Mouse (Mus musculus) gastrocnemius, postnatal 4 days (tissue): ENCODE measurements around the gene Pigh. TPM values are rescaled to one million over a fixed set of nuclear protein-coding genes. Genes with fewer than 3 reads are reported as not detected.

Experiments used
- DNase-seq, 2 experiments: peaks; one replicate each; pipeline ENCODE4 v3.0.0; 2021 to 2022; ENCODE audit warnings: low spot score in 2 of 2, mixed read lengths in 2 of 2
- long read RNA-seq, 2 experiments: library from polyadenylated mRNA; stranded (forward); transcript quantifications; one replicate each; pipeline ENCODE4 v2.0.0; 2021
- total RNA-seq, 2 experiments: library from RNA; stranded (reverse); gene quantifications; 2 replicates each; pipeline ENCODE4 v1.2.3; 2021

Gene Pigh
- 1 to 10 TPM; 4.6 to 5.0 TPM for total RNA-seq
- long read RNA-seq, experiment 1, transcript Pigh-201 (4 exons, 2,339 nt): major isoform, 8 of 9 reads
- long read RNA-seq, experiment 1, partial matches to known transcripts: 1 of 9 reads
- long read RNA-seq, experiment 1, other reads (novel, unspliced or antisense): 0 of 9 reads
- long read RNA-seq, experiment 2, partial matches to known transcripts: 0 of 4 reads
- long read RNA-seq, experiment 2, other reads (novel, unspliced or antisense): 0 of 4 reads

DNA sequence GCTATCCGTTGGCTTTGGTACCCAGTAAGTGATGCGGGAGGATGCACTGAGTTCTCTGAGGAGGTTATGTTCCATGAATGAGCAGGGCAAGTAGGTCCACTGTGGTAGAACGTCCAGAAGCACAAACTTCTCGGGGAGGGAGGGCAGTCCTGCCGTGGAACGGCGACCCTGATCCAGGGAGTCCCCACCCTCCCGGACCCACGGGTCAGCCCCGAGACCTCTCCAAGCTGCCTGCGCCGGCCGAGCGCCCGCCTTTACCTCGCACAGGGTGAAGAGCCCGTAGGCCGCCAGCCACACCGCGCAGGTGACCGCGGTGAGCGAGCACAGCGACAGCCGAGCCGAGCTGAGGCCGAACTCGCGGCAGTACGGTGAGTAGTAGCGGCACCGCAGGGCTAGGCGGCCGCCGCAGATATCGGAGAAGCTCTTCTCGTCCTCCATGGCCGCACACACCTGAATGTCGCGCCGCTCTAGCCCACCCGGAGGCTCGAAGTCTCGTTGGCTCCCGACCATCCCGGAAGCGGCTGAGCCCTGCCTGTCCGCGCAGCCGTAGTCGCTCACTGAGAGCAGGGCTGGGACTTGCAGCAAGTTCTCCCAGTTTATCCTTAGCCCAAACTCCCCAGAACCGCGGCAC is at the start of gene Pigh:
Pigh (minus strand) TSS at position 470 of the 631 bp plus-strand sequence.
- DNase-seq: peak; percentile 75 to 85

DNA sequence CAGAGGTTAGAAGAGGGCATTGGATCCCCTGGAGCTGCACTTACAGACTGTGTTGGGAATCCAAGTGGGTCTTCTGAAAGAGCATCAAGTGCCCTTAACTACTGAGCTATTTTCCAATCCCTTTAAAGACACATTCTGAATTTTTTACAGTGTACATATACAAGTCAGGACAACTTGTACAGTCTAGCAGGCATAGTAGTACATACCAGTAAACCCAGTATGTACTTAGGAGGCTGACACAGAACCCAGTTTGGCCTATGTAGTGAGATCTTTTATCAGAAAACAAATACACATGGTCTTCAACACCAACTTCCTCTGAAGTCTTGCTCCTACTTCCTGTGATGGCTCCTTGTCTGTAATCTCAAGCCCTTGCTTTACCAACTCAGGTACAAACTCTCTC is 49.5 kb upstream of the Pigh start:
- no peak for DNase-seq

DNA sequence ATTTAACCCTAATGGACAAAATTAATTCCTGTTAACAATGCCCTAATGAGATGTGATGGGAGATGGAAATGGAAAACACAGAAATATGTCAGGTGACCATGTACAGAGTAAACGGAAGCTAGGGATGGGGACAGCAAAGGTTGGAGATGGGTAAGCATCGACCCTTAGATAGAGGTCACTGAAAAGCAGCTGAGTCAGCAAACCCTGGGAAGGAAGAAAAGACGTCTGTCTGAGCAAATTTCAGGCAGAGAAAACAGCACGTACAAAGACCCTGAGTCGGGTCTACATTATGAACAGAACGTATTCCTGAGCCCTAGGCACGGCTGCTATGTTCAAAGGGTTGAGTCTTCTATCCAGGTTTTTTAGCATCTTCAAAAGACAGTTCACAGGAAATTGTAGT is 47.5 kb upstream of the Pigh start:
- no peak for DNase-seq

DNA sequence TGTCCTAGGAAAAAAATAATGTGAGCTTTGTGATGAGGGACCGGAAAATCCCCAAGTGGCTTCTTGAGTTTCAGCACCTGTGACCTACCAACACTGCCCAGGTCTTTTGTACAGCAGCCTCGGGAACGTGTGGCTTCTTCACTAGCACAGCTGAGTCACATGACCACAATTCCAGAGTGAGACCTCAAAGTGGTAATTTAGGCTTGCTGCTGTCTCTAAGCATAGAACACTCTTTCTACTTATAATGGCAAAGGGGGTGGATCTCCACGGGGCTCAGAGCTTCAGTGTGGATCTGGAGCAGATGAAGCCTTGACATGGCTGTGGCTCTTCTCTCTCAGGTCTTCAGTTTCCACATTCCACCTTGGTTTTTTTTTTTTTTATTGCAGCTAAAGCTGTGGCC is 45.7 kb upstream of the Pigh start:
- no peak for DNase-seq

DNA sequence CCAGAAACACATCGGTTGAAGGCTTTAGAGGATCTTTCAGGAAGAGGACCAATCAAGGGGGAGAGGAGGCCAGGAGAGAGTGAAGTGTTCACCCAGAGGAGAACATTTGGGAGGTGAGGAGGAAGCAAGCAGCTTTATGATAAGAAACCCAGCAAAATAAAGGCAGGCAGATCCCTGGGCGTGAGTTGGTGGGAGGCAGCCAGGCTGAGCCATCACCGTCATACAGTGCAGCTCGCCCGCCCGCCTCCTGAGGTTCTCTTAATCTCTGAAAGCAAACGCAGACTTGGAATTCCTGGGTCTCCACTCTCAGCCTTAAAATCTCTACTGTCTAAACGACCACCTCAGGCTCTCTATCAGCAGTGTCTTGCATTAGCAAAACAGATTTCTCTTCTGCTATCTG is 45.2 kb upstream of the Pigh start:
- no peak for DNase-seq

DNA sequence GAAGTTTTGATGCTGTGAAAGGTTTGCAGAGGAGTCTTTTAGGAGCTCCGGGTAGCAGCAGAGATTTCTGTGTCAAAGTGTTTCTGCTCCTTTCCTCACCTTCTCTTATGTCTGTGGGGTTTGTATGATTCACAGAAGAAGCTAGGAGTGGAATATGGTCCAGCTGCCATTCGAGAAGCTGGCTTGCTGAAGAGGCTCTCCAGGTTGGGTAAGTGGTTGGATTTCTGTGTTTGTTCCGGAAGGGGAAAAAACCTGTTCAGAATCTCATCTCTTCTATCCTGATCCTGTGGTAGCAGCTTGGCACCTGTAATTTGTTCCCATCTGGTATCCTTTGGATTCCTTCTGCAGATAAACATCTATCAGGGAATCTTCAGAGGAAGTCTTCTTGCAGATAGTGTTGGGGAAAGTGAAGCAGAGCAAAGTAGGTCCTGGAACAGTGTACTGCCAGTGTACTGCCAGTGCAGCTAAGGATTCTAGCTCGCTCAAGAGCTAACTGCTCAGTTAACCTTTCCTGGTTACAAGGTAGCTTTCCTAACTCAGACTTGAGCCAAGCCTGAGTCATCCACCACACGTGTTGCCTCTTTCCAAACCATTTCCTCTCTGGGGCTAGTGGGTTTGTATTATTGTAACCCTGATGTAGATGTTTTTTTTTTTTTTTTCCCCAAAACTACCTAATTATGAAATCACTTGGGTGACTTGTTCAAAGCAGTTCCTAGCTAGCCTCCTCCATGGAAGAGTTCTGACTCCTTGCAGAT is 42.4 kb upstream of the Pigh start:
- no peak for DNase-seq

DNA sequence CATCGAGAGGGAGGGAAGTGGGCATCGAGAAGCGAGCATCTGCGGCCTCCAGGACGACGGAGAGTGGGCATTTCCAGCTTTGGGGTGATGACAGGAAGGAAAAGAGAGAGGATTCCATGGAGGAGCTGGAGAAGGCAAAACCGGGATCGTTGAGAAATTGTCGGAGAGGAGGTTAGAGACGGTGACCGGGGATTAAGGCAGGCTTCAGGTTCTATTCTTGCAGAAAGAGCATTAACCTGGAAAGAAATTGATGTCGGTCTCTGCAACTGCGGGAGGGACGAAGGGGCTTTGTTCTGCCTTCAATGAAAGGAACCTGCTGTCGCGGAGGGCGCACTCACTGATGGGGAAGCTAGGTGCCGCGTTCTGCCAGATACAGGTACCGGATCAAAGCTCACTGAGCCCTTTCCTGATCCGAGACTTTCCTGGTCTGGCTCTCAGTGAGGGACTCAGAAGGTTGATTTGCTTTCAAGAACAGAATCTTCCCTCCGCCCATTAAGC is 41.8 kb upstream of the Pigh start:
- DNase-seq: no peak

DNA sequence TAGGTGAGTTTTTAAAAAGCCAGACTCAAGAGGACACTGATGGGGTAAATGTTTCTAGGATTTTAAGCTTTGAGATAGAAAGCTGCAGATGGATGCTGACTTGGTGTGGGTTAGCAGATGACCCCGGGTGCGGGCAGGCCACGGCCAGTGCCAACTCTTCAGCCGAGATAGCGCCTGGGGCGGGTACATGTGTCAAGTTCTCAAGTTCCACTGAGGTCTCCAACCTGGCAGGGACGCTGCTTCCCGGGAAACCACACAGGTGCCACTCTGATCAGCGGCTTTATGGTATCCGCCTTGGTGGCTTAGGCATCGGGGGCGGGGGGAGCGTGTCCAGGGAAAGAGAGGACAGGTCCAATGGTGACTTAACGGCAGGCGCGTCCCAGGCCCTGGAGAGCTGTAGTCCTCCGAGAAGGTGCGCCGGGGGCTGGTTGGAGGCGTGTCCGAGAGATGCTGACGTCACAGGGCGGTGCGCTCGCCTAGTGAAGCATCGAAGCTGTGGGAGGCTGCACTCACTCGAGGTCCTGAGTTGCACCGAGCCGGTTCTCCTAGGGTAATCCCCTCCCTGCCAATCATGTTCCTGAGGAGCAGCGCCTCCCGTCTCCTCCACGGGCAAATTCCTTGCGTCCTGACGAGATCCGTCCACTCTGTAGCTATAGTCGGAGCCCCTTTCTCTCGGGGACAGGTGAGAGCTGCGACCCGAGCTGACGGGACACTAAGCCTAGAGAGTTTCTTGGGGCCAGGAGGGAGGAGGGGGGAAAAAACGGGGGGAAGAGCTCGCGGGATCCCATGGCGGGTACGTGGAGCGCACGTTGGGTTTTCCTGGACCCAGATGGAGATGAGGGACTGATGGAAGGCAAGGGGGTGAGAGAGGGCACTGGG is 41.1 kb upstream of the Pigh start, which contains the start of gene Arg2:
Arg2 (plus strand) TSS at position 479 of the 879 bp plus-strand sequence.
- peak in 1 of 2 experiments; percentile 34 for DNase-seq

DNA sequence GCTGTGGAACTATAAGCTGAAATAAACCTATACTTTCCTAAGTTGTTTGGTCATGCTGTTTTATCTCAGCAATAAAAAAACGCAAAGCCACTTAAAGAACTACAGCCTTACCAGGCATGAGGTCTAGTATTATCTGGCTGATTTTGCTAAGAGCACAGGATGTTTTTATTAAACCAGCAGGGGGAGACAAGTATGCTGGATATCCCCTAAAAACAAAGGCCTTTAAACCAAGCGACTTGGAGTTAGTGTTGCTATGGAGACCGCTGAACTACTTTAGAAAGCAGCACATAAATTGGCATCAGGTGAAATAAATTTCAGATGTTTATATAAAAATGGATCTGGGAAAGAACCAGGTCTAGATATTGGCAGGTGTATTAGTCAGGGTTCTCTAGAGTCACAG is 33.4 kb upstream of the Pigh start:
- no peak for DNase-seq

DNA sequence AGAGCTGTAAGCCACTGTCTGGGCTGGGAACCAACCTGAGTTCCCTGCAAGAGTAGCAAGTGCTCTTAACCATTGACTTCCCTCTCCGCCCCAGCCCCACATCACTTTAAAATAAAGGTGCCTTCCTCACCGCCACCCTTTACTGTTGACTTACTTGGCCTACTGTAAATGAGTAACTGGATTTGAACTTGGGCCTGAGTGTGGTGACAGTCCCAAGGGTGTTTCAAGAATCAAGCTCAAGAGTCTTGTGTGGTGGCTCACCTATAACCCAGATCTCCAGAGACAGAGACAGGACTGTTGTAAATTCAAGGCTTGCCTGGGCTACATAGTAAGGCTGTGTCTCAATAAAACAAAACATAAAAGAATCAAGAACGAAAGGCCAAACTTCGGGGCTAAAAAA is 29.5 kb upstream of the Pigh start:
- no peak for DNase-seq

DNA sequence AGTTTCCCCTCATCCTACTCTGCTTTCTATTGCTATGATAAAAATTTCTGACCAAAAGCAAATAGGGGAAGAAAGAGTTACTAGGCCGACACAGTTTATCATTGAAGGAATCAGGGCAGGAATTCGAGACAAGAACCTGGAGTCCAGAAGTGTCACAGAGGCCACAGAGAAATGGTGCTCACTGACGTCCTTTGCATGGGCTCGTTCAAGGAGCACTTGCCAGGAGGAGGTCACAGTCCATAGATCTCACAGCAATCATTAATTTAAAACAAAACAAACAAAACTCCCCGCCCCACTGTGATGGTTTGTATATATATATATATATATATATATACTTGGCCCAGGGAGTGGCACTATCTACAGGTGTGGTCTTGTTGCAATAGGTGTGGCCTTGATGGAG is 15.9 kb upstream of the Pigh start:
- DNase-seq: no peak

DNA sequence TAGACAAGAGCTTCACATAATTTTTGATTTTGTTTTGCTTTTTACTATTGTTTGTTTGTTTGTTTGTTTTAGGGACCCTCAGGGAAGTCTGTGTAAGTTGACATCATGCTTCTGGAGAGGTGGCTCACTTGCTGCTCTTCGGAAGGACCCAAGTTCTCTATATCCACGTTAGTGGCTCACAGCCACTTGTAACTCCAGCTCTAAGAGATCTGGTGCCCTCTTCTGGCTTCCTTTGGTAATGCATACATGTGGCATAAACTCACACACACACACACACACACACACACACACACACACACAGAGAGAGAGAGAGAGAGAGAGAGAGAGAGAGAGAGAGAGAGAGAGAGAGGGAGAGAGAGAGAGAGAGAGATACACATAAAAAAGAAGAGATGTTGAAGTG is 15.1 kb upstream of the Pigh start:
- no peak for DNase-seq

DNA sequence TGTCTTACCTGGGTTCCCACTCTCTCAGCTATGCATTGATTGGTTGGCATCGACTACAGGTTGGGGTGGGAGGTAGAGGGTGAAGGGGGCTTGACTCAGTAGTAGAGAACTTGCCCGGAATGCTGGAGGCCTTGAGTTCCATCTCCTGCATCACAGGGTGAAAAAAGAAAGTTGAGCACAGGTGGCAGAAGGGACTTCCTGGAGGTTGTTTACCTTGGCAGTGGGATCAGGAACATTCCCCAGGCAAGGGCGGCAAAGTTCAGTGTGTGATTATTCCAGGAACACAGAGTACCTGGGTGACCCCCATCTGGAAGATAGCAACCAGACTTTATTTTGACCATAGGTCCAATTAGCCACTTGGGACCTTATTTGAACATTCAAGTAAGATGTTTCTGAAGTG is 14.3 kb upstream of the Pigh start:
- no peak for DNase-seq

DNA sequence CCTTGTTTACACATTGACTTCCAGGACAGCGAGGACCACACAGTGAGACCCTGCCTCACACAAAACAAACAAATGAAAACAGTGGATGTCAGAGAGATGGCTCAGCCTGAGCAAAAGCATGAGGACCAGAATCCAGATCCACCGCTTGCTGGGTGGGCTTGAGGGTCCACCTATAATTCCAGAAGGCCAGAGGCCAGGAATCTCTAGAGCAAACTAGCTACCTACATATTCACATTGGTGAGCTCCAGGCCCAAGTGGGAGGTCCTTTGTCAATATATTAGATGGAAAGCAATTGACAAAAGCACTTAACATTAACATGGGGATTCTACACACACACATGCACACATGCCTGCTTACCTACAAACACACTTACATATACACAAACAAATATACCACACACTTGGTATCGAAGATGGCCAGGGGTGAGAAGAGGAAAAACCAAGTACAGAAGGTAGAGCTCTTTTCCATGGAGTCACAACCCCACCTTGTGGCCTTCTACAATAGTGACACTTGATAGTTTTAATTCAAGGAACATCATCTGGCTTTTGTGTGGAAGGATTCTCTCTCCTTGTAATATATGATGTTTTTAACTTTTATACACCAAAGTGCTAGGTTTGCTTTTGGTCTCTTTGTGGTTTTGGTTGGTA is 7.8 kb upstream of the Pigh start:
- no peak for DNase-seq

DNA sequence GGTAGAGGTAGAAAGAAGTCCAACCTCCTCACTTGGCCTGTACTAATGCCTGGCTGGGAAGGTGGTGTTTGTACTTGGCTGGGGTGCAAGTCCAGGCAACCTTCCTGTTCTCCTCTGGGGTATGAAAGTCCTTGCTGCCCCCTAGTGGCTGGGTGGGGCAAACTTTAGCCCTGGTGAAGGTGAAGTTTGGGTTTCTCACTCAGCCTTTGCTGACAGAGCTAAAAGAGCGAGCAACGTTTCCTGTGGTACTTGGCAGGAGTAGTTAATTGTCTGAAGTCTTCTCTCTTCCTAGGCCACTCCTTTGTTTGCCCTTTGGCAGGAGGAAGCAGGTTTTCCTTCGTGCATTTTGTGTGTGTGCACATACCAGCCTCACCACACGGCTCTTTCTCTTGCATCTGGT is 3.1 kb upstream of the Pigh start:
- peak in 1 of 2 experiments; percentile 24 for DNase-seq

DNA sequence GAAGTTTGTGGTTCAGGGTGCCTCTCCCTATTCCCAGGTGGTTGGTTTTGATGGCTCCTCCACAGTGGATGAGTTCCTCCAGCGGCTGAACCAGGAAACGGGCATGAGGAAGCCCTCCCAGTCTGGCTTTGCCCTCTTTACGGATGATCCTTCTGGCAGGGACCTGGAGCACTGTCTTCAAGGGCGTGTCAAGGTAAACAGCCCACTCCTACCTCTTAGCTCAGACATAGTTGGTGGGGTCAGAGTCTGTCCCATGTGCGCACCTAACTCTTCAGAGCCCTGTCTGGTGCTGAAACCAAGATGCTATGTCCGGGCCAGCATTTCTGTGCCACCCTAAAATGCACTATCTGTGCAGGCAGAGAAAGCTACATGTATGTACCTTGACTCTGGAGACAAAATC is 16.1 kb downstream of the Pigh start:
- no peak for DNase-seq

DNA sequence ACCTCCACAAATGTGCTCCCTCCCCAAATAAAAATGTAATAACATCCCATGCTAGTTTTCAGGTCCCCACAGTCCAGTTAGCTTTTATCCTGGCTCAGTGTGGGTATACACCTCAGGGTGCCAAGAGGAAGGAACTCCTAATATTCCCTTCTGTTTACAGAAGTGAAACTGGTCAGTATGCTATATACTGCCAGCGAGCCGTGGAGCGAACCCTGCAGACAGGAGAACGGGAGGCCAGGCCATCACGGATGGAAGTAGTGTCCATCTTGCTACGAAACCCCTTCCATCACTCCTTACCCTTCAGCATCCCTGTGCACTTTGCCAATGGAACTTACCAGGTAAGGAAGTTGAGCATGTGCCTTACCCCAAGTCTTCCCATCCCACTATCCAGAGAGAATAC is 16.9 kb downstream of the Pigh start:
- no peak for DNase-seq

DNA sequence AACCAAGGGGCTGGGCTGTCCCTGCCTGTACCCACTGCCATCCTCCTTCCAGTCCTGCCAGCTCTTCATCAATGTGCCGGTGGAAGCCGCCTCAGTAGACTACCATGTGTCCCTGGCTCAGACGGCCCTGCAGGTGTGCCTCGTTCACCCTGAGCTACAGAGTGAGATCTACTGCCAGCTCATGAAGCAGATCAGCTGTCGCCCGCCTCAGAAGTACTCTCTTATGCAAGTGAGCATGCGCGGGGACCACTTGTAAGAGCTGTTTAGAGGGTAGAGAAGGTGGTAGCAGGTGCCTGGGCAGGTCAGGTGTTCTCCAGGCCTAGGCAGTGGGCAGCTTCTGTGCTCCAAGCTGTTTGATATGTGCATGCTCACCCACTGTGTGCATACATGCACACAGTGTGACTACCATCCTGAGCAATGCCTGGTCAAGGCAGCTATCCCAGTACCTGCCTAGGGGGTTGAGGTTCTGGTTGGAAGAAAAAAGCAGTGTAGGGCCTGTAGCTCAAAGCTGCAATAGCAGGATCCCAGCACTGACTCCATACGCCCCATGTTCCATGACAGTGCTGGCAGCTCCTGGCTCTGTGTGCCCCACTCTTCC is 18.6 kb downstream of the Pigh start:
- no peak for DNase-seq

DNA sequence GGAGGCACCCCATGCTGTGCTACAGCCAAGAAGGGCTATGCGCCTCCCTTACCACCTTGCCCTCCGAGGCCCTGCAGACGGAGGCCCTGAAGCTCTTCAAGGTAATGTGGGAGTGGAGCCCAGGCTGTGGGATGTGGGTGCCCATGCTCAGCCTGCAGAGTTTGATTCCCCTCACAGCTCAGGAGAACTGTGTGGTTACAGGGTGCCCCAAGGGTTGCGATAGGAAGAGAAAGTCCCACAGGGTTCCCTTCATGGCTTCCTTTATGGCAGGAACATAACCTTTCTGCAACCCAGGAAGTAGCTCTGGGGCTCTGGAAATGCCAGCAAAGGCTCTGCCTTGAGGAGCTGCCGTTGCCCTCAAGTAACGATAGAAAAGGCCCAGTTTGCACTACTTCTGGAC is 19.5 kb downstream of the Pigh start:
- no peak for DNase-seq

DNA sequence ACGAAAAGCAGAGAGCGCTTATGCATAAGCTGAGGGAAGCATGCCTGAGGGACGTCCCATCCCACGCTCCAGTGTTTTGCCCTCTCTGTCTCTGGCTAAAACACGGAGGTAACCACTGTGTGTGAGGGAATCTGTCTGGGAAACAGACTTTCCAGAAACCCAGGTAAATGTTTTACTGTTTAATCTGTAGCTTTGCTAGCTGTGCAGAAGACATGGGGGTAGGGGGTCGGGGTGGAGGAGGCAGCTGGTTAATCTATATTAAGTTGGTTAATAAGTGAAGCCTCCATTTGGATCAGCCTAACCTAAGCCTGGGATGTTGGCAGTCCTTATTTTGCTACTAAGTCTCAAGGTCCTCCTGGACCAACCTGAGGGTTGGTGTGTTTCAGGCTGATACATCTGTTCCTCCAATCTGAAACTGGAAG is 20.3 kb downstream of the Pigh start:
- no peak for DNase-seq
